Mouse (Mus musculus): Measurements from ENCODE around the gene Akap9.
"Not testable (repeated sequence)": the region's sequence is repeated elsewhere in the genome, so short reads cannot be mapped to it uniquely, and the experiment has no call there.

The Akap9 gene

GRCm38 (mm10) chr5:3927801-3928689 is at the start of gene Akap9:
Gene Akap9, plus strand, starts transcription at chr5:3928054.
- peak; percentile 45 for DNase-seq (ENCODE audit: low read depth, low spot score)

- DNase-seq (ENCODE audit: low read depth, low spot score), result not testable (repeated sequence)
Observed at GRCm38 (mm10) chr5:3886862-3887261, 41.0 kb upstream of the Akap9 start.

- DNase-seq (ENCODE audit: low read depth, low spot score), result no peak
Observed at GRCm38 (mm10) chr5:3889201-3889600, 38.7 kb upstream of the Akap9 start.

GRCm38 (mm10) chr5:3893459-3894293 is 34.2 kb upstream of the Akap9 start, which contains the start of gene Mterf1a:
Gene Mterf1a, minus strand, starts transcription at chr5:3893933.
- DNase-seq (ENCODE audit: low read depth, low spot score), result not testable (repeated sequence)

- DNase-seq (ENCODE audit: low read depth, low spot score), result not testable (repeated sequence)
Observed at GRCm38 (mm10) chr5:3894294-3894619, 33.6 kb upstream of the Akap9 start.

GRCm38 (mm10) chr5:3905471-3905870 is 22.4 kb upstream of the Akap9 start:
- no peak for DNase-seq (ENCODE audit: low read depth, low spot score)

GRCm38 (mm10) chr5:3922350-3922749 is 5.5 kb upstream of the Akap9 start:
- DNase-seq (ENCODE audit: low read depth, low spot score), result no peak

GRCm38 (mm10) chr5:3926666-3927065 is 1.2 kb upstream of the Akap9 start:
- no peak for DNase-seq (ENCODE audit: low read depth, low spot score)

GRCm38 (mm10) chr5:3928690-3929046 is 814 bp downstream of the Akap9 start:
- DNase-seq (ENCODE audit: low read depth, low spot score), result no peak

GRCm38 (mm10) chr5:3930760-3931159 is 2.9 kb downstream of the Akap9 start:
- DNase-seq (ENCODE audit: low read depth, low spot score), result no peak

GRCm38 (mm10) chr5:3931636-3932035 is 3.8 kb downstream of the Akap9 start:
- no peak for DNase-seq (ENCODE audit: low read depth, low spot score)

GRCm38 (mm10) chr5:3933551-3933950 is 5.7 kb downstream of the Akap9 start:
- no peak for DNase-seq (ENCODE audit: low read depth, low spot score)

- no peak for DNase-seq (ENCODE audit: low read depth, low spot score)
Observed at GRCm38 (mm10) chr5:3935266-3935665, 7.4 kb downstream of the Akap9 start.

- no peak for DNase-seq (ENCODE audit: low read depth, low spot score)
Observed at GRCm38 (mm10) chr5:3935778-3936554, 8.1 kb downstream of the Akap9 start.

GRCm38 (mm10) chr5:3938905-3939304 is 11.1 kb downstream of the Akap9 start:
- DNase-seq (ENCODE audit: low read depth, low spot score), result no peak

- DNase-seq (ENCODE audit: low read depth, low spot score), result no peak
Observed at GRCm38 (mm10) chr5:3939335-3939734, 11.5 kb downstream of the Akap9 start.

- peak; percentile 55 for DNase-seq (ENCODE audit: low read depth, low spot score)
Observed at GRCm38 (mm10) chr5:3941240-3941639, 13.4 kb downstream of the Akap9 start.

GRCm38 (mm10) chr5:3943169-3943568 is 15.3 kb downstream of the Akap9 start:
- not testable (repeated sequence) for DNase-seq (ENCODE audit: low read depth, low spot score)

GRCm38 (mm10) chr5:3952498-3952897 is 24.6 kb downstream of the Akap9 start:
- DNase-seq (ENCODE audit: low read depth, low spot score), result no peak

GRCm38 (mm10) chr5:3954541-3954940 is 26.7 kb downstream of the Akap9 start:
- DNase-seq (ENCODE audit: low read depth, low spot score), result no peak

GRCm38 (mm10) chr5:3961286-3961685 is 33.4 kb downstream of the Akap9 start:
- DNase-seq (ENCODE audit: low read depth, low spot score), result no peak

- no peak for DNase-seq (ENCODE audit: low read depth, low spot score)
Observed at GRCm38 (mm10) chr5:3968415-3968814, 40.6 kb downstream of the Akap9 start.

Measured in brain, embryonic 18.5 days (tissue).